27 mouse cellular contexts compared by ENCODE assay signal in the genomic region with DNA sequence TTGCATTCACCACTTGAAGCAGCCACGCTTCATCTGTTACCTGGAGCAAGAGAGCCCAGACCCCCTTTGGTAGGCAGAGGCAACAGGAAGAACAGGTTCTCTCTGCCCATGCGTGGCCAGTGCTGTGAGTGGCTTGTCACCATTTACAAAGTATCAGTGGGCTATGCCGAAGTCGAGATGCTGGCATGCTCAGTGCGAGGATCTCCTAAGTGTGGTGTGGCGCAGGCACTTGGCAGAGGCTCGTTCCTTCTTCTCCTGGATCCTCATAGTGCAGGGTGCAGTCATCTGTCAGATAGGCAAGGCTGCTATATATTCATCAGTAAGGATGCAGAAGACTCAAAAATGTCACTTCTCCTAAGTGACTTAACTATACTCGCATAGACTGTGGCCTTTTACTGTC. TPM values are rescaled to one million over a fixed set of nuclear protein-coding genes. Genes with fewer than 3 reads are reported as not detected.
A peak's percentile ranks its signal among the peaks of the same experiment; 100 is the strongest.
DNase-seq lines count a peak whose midpoint lies in the region; ATAC-seq and TF ChIP-seq lines count a peak whose summit lies in the region.
"Had no signal": no experiment of that assay in that cellular context is flagged by ENCODE, and none has a peak within 500 bp of the region (broad histone marks: within the 10 kb centered on the region; RNA-seq: fewer than 3 reads in every experiment).

No protein-coding gene starts in this region.

- 61% methylated on average over 8 of the region's 8 CpGs for WGBS in olfactory bulb, adult 2 months

- TF ChIP-seq POLR2A in olfactory bulb, adult 2 months (IDR thresholded peaks at IDR 0.05; ENCODE audit: insufficient read depth, low read depth, low read length), result no peak

- no peak for TF ChIP-seq CTCF in olfactory bulb, adult 2 months (IDR thresholded peaks at IDR 0.05; ENCODE audit: insufficient read depth, low read depth, low read length)

- no peak overlapping the region for H3K4me3 ChIP-seq in olfactory bulb, adult 2 months (ENCODE audit: insufficient read depth, low read depth, low read length)
- H3K4me3 ChIP-seq: forebrain, embryonic 12.5 days; gastrocnemius, adult 2 months; hindbrain, embryonic 12.5 days; hindbrain, embryonic 15.5 days had no signal

- ATAC-seq in frontal cortex, adult (ENCODE audit: low TSS enrichment), result peak; percentile 29
- no peak for ATAC-seq in erythroblast, adult 5-6 weeks (replicated peaks; ENCODE audit: low FRiP score, poor library complexity, severe bottlenecking)
- ATAC-seq: CD4-positive, CD25-positive, alpha-beta regulatory T cell, adult 4 months had no signal

- no peak for DNase-seq in frontal cortex, postnatal 25 days (ENCODE audit: low spot score in 2 of 2)
- peak; percentile 49 to 66 for DNase-seq in right cerebral cortex, postnatal 10 days (ENCODE audit: low spot score in 2 of 2)
- no peak for DNase-seq in right cerebral cortex, postnatal 36 days (ENCODE audit: low spot score in 2 of 2)
- DNase-seq: adrenal gland, adult 2 months; adrenal gland, postnatal 14 days; cerebellum, adult 11-12 months; cerebellum, adult 8-10 months; cerebellum, postnatal 10 days; cerebellum, postnatal 36 days; gastrocnemius, adult 2 months; gastrocnemius, postnatal 14 days; heart, adult 11 months had no signal

- peaks cover 19% of the 10 kb centered on the region for H3K4me1 ChIP-seq in olfactory bulb, adult 2 months (ENCODE audit: control insufficient read depth, insufficient read depth, low read length)
- H3K4me1 ChIP-seq: forebrain, embryonic 12.5 days; hindbrain, embryonic 12.5 days; hindbrain, embryonic 15.5 days had no signal

- peak overlapping the region; percentile 54; the same call in 1 of the 2 replicates for H3K27ac ChIP-seq in olfactory bulb, adult 2 months (ENCODE audit: insufficient read depth, low read depth, low read length)
- H3K27ac ChIP-seq: forebrain, embryonic 12.5 days; gastrocnemius, adult 2 months; hindbrain, embryonic 12.5 days; hindbrain, embryonic 15.5 days had no signal

RNA-seq across cellular contexts. Expression of gene Cldn20, which starts 32.9 kb away (rescaled TPM):
- polyA plus RNA-seq in olfactory bulb, adult 2 months (2012; ENCODE audit: insufficient read depth, insufficient read length, low replicate concordance, missing spikeins), result not detected in 2 replicates
- 10.0 TPM in 1 of 2 replicates, not detected in the other for total RNA-seq in erythroblast, adult 5-6 weeks (2015; ENCODE audit: low replicate concordance)
- total RNA-seq in erythroblast, adult 5-6 weeks (2017; ENCODE audit: low replicate concordance), result 1.3 TPM in 1 of 2 replicates, not detected in the other
- total RNA-seq: adrenal gland, postnatal 14 days; gastrocnemius, adult 2 months; gastrocnemius, postnatal 14 days; heart, adult 8-10 months; heart, postnatal 25 days; hematopoietic stem cell, adult 5-6 weeks had no signal
- polyA plus RNA-seq: adrenal gland, adult 2 months; CD4-positive, CD25-positive, alpha-beta regulatory T cell, adult 4 months; embryonic facial prominence, embryonic 11.5 days; forebrain, embryonic 12.5 days; heart, embryonic 11.5 days; heart, embryonic 14.5 days; heart, postnatal 0 days; intestine, embryonic 14.5 days had no signal

RNA-seq across cellular contexts. Expression of gene Tfb1m, which starts 58.1 kb away (rescaled TPM):
- polyA plus RNA-seq in olfactory bulb, adult 2 months (2012; ENCODE audit: insufficient read depth, insufficient read length, low replicate concordance, missing spikeins), result not detected in 2 replicates
- 9.0 and 10.4 TPM in 2 replicates for total RNA-seq in erythroblast, adult 5-6 weeks (2015; ENCODE audit: low replicate concordance)
- 2.1 and 8.5 TPM in 2 replicates for total RNA-seq in erythroblast, adult 5-6 weeks (2017; ENCODE audit: low replicate concordance)

Comparison
In these comparisons a context has a peak if more than half of its experiments do, and no peak if none do; other contexts are left out.
1. DNase-seq: peak in right cerebral cortex, postnatal 10 days (2 of 2); none in frontal cortex, postnatal 25 days (0 of 2) and right cerebral cortex, postnatal 36 days (0 of 2).